Mouse (Mus musculus): ENCODE measurements around the gene Akap12. TPM values are rescaled to one million over a fixed set of nuclear protein-coding genes. Genes with fewer than 3 reads are reported as not detected.

Akap12 gene
- polyA plus RNA-seq, 1 experiment from 2014 or later, result 7.5 TPM

DNA sequence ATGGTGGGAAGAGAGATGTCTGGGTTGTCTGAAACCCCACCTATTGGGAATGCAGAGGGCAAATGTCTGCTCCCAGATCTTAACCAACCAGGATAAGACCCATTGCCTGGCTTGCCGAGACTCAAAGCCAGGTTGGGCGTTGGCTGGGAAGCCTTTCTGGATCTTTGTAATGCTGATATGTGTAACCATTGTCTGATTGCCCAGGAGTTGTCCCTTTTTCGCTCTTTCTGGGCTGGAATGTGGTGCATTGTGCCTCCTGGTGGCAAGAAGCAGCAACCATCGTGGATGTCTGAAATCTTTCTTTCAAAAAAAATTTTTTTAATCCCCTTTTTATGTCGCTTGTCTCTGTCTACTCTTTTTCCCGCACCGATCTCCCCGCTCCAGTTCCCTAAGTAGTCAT lies 67.1 kb downstream of the Akap12 start:
- no peak overlapping the region for H3K4me3 ChIP-seq (ENCODE audit: low read depth, low read length)
- H3K4me2 ChIP-seq (ENCODE audit: low read depth, severe bottlenecking), result 0 out of 2 replicates have a peak overlapping the region, but pooled peaks have one; percentile 51
- 15% methylated on average over 8 of the region's 8 CpGs for whole genome bisulfite sequencing
- no peaks in the 10 kb centered on the region for H3K27me3 ChIP-seq (ENCODE audit: control insufficient read depth, insufficient read depth, low read length)
- no peaks in the 10 kb centered on the region for H3K4me1 ChIP-seq (ENCODE audit: control insufficient read depth, insufficient read depth, low read length)
- no peaks in the 10 kb centered on the region for H3K36me3 ChIP-seq (ENCODE audit: control insufficient read depth, insufficient read depth, low read length)
- H3K9ac ChIP-seq (ENCODE audit: low read length), result no peak overlapping the region
- DNase-seq (ENCODE audit: low spot score) (peak; percentile 64), ATAC-seq (ENCODE audit: insufficient number of reproducible peaks, low FRiP score, low TSS enrichment, low read depth) (no peak)
- H3K9me3 ChIP-seq (ENCODE audit: control insufficient read depth, low read length), result no peaks in the 10 kb centered on the region
- H3K27ac ChIP-seq (replicated peaks; ENCODE audit: low read depth, low read length), result no peak overlapping the region

DNA sequence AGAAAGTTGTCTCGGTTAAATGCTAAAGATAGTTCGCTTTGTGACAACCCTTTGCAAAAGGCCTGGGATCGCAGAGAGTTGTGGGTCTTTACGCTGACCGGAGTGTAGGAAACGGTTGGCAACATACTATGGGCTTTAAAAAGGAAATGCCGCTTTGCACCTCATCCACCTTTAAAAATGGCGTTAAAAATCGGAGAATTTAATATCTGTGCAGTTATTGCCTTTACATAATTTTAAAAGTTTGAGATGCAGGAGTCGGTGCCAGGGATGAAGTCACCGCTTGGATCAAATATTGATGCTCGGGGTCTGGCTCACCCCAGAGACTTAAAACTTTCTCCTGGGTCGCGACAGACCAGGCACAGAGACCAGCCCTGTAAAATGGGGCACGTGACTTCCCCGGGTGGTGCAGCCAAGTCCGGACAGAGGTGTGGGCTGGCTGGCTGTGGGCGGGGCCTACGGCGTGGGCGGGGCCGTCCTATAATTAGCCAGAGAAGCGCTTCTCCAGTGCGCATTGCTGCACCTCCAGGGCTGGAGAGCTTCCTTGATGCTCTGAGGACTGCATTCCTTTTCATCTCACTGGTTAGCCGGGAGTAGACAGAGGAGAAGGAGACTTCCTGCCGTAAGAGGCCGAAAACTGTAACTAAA lies 68.0 kb downstream of the Akap12 start:
- 7% methylated on average over 27 of the region's 27 CpGs for WGBS
- Histone ChIP-seq H3K27ac (replicated peaks; ENCODE audit: low read depth, low read length) (no peak overlapping the region), H3K4me3 (ENCODE audit: low read depth, low read length) (peak overlapping the region; percentile 12), H3K36me3 (ENCODE audit: control insufficient read depth, insufficient read depth, low read length) (no peaks in the 10 kb centered on the region), H3K4me2 (ENCODE audit: low read depth, severe bottlenecking) (peak overlapping the region; percentile 51), H3K27me3 (ENCODE audit: control insufficient read depth, insufficient read depth, low read length) (no peaks in the 10 kb centered on the region), H3K4me1 (ENCODE audit: control insufficient read depth, insufficient read depth, low read length) (no peaks in the 10 kb centered on the region), H3K9ac (ENCODE audit: low read length) (no peak overlapping the region), H3K9me3 (ENCODE audit: control insufficient read depth, low read length) (no peaks in the 10 kb centered on the region)
- peak; percentile 85 for DNase-seq (ENCODE audit: low spot score)
- ATAC-seq (ENCODE audit: insufficient number of reproducible peaks, low FRiP score, low TSS enrichment, low read depth), result peak; percentile 86

DNA sequence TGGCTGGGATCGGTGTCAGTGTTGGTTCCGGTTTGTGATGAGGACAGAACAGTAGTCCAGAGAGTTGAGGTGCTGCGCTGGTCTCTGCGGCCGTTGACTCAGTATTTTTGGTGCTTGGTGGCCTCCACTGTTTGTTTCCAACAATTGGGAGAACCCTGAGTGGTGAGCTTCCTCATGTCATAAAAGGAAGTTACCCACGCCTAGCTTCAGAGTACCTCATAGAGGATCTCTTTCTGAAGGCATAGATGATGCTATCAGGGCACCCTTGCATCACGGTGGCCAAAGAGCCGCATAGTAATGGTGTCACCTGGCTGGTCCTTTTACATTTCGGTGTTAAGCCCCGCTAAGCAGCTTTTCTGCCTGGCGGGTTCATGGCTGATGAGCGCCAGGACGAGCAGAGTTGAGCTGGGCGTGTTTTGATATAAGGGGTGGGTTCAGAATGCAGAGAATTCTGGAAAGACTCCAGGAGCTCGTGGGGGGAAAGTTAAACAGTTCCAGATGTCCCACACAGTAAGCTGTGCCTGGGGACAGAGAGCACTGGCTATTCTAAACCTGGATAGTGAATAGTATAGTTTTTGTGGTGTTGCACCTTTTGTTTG lies 72.8 kb downstream of the Akap12 start:
- Histone ChIP-seq H3K36me3 (ENCODE audit: control insufficient read depth, insufficient read depth, low read length) (no peaks in the 10 kb centered on the region), H3K4me1 (ENCODE audit: control insufficient read depth, insufficient read depth, low read length) (0 out of 2 replicates have a peak, but pooled peaks cover 2% of the 10 kb centered on the region), H3K27ac (replicated peaks; ENCODE audit: low read depth, low read length) (no peak overlapping the region), H3K27me3 (ENCODE audit: control insufficient read depth, insufficient read depth, low read length) (no peaks in the 10 kb centered on the region), H3K4me3 (ENCODE audit: low read depth, low read length) (no peak overlapping the region), H3K9ac (ENCODE audit: low read length) (no peak overlapping the region), H3K9me3 (ENCODE audit: control insufficient read depth, low read length) (no peaks in the 10 kb centered on the region), H3K4me2 (ENCODE audit: low read depth, severe bottlenecking) (peak overlapping the region; percentile 25; the same call in 1 of the 2 replicates)
- DNase-seq (ENCODE audit: low spot score), result peak; percentile 62
- ATAC-seq (ENCODE audit: insufficient number of reproducible peaks, low FRiP score, low TSS enrichment, low read depth), result peak; percentile 82
- WGBS, result 49% methylated on average over 15 of the region's 15 CpGs

DNA sequence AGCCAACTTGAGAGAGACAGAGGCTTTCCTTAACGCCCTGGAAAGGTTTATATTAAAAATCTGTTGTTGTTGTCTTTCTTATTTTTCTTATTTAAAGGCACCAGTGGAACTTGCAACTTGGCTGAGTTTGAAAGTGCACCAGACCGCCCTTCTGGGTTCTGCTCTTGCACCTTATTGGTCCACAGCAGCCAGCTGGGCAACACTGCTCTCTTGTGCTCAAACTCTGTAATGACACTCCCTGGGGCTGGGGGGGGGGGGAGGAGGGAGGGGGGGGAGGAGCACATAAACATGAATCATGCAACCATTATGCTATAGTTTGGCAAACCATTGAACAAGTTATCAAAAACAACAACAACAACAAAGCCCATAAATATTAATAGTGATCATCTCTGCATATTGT lies 75.2 kb downstream of the Akap12 start:
- Histone ChIP-seq H3K36me3 (ENCODE audit: control insufficient read depth, insufficient read depth, low read length) (no peaks in the 10 kb centered on the region), H3K9me3 (ENCODE audit: control insufficient read depth, low read length) (no peaks in the 10 kb centered on the region), H3K4me1 (ENCODE audit: control insufficient read depth, insufficient read depth, low read length) (0 out of 2 replicates have a peak, but pooled peaks cover 2% of the 10 kb centered on the region), H3K27ac (replicated peaks; ENCODE audit: low read depth, low read length) (no peak overlapping the region), H3K4me3 (ENCODE audit: low read depth, low read length) (no peak overlapping the region), H3K9ac (ENCODE audit: low read length) (no peak overlapping the region), H3K27me3 (ENCODE audit: control insufficient read depth, insufficient read depth, low read length) (no peaks in the 10 kb centered on the region), H3K4me2 (ENCODE audit: low read depth, severe bottlenecking) (no peak overlapping the region)
- 15% methylated on average over 2 of the region's 2 CpGs for WGBS
- DNase-seq (ENCODE audit: low spot score) (peak; percentile 48), ATAC-seq (ENCODE audit: insufficient number of reproducible peaks, low FRiP score, low TSS enrichment, low read depth) (no peak)

DNA sequence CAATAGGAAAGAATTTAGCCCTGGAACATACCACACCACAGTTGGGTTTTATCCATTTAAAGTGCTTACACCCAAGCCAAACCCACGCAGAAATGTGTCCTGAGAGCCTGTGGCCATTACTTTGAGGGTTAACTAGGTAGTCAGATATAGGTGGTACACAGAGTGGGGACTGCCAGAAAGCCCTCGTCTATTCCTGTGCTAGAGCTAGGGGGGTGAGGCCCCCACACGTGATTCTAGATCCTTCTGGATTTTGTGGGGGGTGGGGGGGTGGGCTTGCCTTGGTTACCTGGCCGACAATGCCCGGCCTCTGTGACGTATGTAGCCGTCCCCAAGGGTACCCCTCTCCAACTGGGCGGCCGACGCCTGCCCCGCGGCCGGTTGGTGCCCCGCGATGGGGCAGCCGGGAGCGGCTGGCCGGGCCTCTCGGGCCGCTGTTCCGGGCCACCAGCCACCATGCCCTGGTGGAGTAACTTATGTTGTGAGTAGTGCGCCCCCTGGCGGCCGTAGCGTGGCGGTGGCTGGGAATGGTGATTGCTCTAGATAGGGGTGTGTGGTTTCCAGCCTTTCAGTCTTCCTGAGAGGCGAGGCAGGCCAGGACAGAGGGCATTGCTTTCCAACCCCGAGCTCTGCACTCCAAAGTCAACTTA lies 80.4 kb downstream of the Akap12 start:
- 10% methylated on average over 28 of the region's 28 CpGs for WGBS
- no peak overlapping the region for H3K27ac ChIP-seq (replicated peaks; ENCODE audit: low read depth, low read length)

DNA sequence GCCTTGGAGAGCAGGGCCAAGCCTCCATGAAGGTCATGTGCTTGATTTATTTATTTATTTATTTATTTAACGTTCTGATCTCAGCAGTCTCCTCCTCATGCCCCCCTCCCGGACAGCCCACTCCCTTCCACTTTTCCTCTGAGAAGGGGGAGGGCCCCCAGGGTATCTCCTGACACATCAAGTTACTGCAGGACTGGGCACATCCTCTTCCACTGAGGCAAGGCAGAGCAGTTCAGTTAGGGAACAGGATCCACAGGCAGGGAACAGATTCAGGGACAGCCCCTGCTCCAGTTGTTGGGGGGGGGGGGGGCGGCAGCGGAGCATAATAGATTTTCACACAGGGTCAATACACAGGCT lies 80.9 kb downstream of the Akap12 start:
- no peak overlapping the region for H3K27ac ChIP-seq (replicated peaks; ENCODE audit: low read depth, low read length)
- H3K27me3 ChIP-seq (ENCODE audit: control insufficient read depth, insufficient read depth, low read length), result no peaks in the 10 kb centered on the region
- no peaks in the 10 kb centered on the region for H3K4me1 ChIP-seq (ENCODE audit: control insufficient read depth, insufficient read depth, low read length)
- 68% methylated on average over 4 of the region's 4 CpGs for WGBS
- no peak overlapping the region for H3K4me3 ChIP-seq (ENCODE audit: low read depth, low read length)
- H3K9ac ChIP-seq (ENCODE audit: low read length), result no peak overlapping the region
- DNase-seq (ENCODE audit: low spot score), result no peak
- peak; percentile 62; the same call in 1 of the 2 replicates for ATAC-seq (ENCODE audit: insufficient number of reproducible peaks, low FRiP score, low TSS enrichment, low read depth)
- H3K9me3 ChIP-seq (ENCODE audit: control insufficient read depth, low read length), result no peaks in the 10 kb centered on the region
- H3K4me2 ChIP-seq (ENCODE audit: low read depth, severe bottlenecking), result peak overlapping the region; percentile 49; the same call in 1 of the 2 replicates
- H3K36me3 ChIP-seq (ENCODE audit: control insufficient read depth, insufficient read depth, low read length), result no peaks in the 10 kb centered on the region

More for the DNA sequence above, 80.4 kb downstream of the Akap12 start:
- H3K4me2 ChIP-seq (ENCODE audit: low read depth, severe bottlenecking), result peak overlapping the region; percentile 49
- 0 out of 2 replicates have a peak overlapping the region, but pooled peaks have one; percentile 30 for H3K9ac ChIP-seq (ENCODE audit: low read length)
- H3K9me3 ChIP-seq (ENCODE audit: control insufficient read depth, low read length), result no peaks in the 10 kb centered on the region
- DNase-seq (ENCODE audit: low spot score), result peak; percentile 94
- peak; percentile 79 for ATAC-seq (ENCODE audit: insufficient number of reproducible peaks, low FRiP score, low TSS enrichment, low read depth)
- H3K36me3 ChIP-seq (ENCODE audit: control insufficient read depth, insufficient read depth, low read length), result no peaks in the 10 kb centered on the region
- H3K4me3 ChIP-seq (ENCODE audit: low read depth, low read length), result peak overlapping the region; percentile 30
- H3K27me3 ChIP-seq (ENCODE audit: control insufficient read depth, insufficient read depth, low read length), result no peaks in the 10 kb centered on the region
- H3K4me1 ChIP-seq (ENCODE audit: control insufficient read depth, insufficient read depth, low read length), result no peaks in the 10 kb centered on the region

DNA sequence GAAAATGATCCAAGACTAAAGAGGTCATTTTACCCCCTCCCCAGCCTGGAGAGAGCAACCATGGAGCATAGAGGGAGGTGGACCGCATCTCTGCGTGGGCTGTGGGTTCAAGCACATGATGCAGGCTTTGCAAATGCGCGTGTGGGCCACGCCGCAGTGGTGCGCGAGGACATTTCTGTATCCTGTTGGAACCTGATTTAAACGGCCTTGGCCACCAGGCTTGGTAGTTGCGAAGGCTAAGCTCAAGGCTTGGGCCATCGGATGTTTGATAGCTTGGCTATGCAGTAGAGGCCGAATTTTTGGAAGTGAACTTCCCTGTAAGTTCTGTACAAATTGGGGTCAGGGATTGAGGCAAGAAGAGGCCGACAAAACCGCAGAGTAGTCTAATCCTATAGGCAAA lies 81.4 kb downstream of the Akap12 start:
- 95% methylated on average over 14 of the region's 14 CpGs for WGBS
- no peak for ATAC-seq (ENCODE audit: insufficient number of reproducible peaks, low FRiP score, low TSS enrichment, low read depth)
- no peak for DNase-seq (ENCODE audit: low spot score)

DNA sequence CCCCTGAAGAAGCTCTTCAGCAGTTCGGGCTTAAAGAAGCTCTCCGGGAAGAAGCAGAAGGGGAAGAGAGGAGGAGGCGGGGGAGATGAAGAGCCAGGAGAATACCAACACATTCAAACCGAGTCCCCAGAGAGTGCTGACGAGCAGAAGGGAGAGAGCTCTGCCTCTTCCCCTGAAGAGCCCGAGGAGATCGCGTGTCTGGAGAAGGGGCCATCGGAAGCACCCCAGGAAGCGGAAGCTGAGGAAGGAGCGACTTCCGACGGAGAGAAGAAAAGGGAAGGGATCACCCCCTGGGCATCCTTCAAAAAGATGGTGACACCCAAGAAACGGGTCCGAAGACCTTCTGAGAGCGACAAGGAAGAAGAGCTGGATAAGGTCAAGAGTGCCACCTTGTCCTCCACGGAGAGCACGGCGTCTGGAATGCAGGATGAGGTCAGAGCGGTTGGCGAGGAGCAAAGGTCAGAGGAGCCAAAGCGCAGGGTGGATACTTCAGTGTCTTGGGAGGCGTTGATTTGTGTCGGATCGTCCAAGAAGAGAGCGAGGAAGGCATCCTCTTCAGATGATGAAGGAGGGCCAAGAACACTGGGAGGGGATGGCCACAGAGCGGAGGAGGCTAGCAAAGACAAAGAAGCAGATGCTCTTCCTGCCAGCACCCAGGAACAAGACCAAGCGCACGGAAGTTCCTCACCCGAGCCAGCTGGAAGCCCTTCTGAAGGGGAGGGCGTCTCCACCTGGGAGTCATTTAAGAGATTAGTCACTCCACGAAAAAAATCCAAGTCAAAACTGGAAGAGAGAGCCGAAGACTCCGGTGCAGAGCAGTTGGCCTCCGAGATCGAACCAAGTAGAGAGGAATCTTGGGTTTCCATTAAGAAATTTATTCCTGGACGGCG lies 88.4 kb downstream of the Akap12 start:
- H3K4me2 ChIP-seq (ENCODE audit: low read depth, severe bottlenecking), result no peak overlapping the region
- no peak for ATAC-seq (ENCODE audit: insufficient number of reproducible peaks, low FRiP score, low TSS enrichment, low read depth)
- H3K27me3 ChIP-seq (ENCODE audit: control insufficient read depth, insufficient read depth, low read length), result no peaks in the 10 kb centered on the region
- H3K36me3 ChIP-seq (ENCODE audit: control insufficient read depth, insufficient read depth, low read length), result no peaks in the 10 kb centered on the region
- no peak overlapping the region for H3K9ac ChIP-seq (ENCODE audit: low read length)
- no peaks in the 10 kb centered on the region for H3K9me3 ChIP-seq (ENCODE audit: control insufficient read depth, low read length)
- H3K4me1 ChIP-seq (ENCODE audit: control insufficient read depth, insufficient read depth, low read length), result no peaks in the 10 kb centered on the region
- no peak overlapping the region for H3K4me3 ChIP-seq (ENCODE audit: low read depth, low read length)
- no peak overlapping the region for H3K27ac ChIP-seq (replicated peaks; ENCODE audit: low read depth, low read length)
- DNase-seq (ENCODE audit: low spot score), result no peak
- WGBS, result 91% methylated on average over 38 of the region's 38 CpGs

More for the DNA sequence above, 81.4 kb downstream of the Akap12 start:
- Histone ChIP-seq H3K36me3 (ENCODE audit: control insufficient read depth, insufficient read depth, low read length) (no peaks in the 10 kb centered on the region), H3K9ac (ENCODE audit: low read length) (no peak overlapping the region), H3K9me3 (ENCODE audit: control insufficient read depth, low read length) (no peaks in the 10 kb centered on the region), H3K4me1 (ENCODE audit: control insufficient read depth, insufficient read depth, low read length) (no peaks in the 10 kb centered on the region), H3K4me3 (ENCODE audit: low read depth, low read length) (no peak overlapping the region), H3K4me2 (ENCODE audit: low read depth, severe bottlenecking) (no peak overlapping the region), H3K27ac (replicated peaks; ENCODE audit: low read depth, low read length) (no peak overlapping the region), H3K27me3 (ENCODE audit: control insufficient read depth, insufficient read depth, low read length) (no peaks in the 10 kb centered on the region)
